Mouse (Mus musculus) E14TG2a.4 (cell line): ENCODE results near the gene Pde6g.

Experiments
- H3K27me3 ChIP-seq: 2 replicates; pipeline ENCODE4 v1.6.1; 2014; ENCODE audit warnings: low read length, control low read depth; ENCODE audit not compliant: insufficient read depth
- H3K36me3 ChIP-seq: 2 replicates; pipeline ENCODE4 v1.6.1; 2014; ENCODE audit warnings: low read length, control low read depth; ENCODE audit not compliant: insufficient read depth
- H3K4me1 ChIP-seq: replicated peaks from 2 replicates; pipeline ENCODE4 v1.6.1; 2014; ENCODE audit warnings: low read depth, low read length, control low read depth
- H3K4me3 ChIP-seq: replicated peaks from 2 replicates; pipeline ENCODE4 v1.5.1; 2014; ENCODE audit warnings: mild to moderate bottlenecking, low read length
- H3K9me3 ChIP-seq: 2 replicates; pipeline ENCODE4 v1.6.1; 2014; ENCODE audit warnings: low read length, control low read depth
- CTCF ChIP-seq: conservative IDR thresholded peaks from 2 replicates; pipeline ENCODE4 v1.5.1; 2014; ENCODE audit warnings: low read length
- NANOG ChIP-seq: IDR thresholded peaks from 2 replicates; pipeline ENCODE4 v1.6.1; 2014; ENCODE audit warnings: borderline replicate concordance, low read length, mixed read lengths
- POU5F1 ChIP-seq: IDR thresholded peaks from 2 replicates; pipeline ENCODE4 v1.6.1; 2014; ENCODE audit warnings: low read length, borderline replicate concordance

Pde6g gene

GRCm38 (mm10) chr11:120458847-120459597 lies 5.7 kb upstream of the Pde6g start:
- H3K9me3 ChIP-seq = no peaks in the 10 kb centered on the region

GRCm38 (mm10) chr11:120457772-120458751 lies 4.8 kb upstream of the Pde6g start, which contains the start of the genes Oxld1 and Ccdc137:
Oxld1 (minus strand) TSS chr11:120458068.
Ccdc137 (plus strand) TSS chr11:120458115.
- H3K9me3 ChIP-seq = peaks cover 7% of the 10 kb centered on the region
- TF ChIP-seq POU5F1 (no peak), NANOG (no peak)
- peaks cover 44% of the 10 kb centered on the region for H3K4me1 ChIP-seq
- peak within 1 kb of the TSS; percentile 92 for H3K4me3 ChIP-seq
- peaks cover 46% of the 10 kb centered on the region for H3K36me3 ChIP-seq
- H3K27me3 ChIP-seq = peaks cover 6% of the 10 kb centered on the region; the same call in 1 of the 2 replicates

More at GRCm38 (mm10) chr11:120458847-120459597, 5.7 kb upstream of the Pde6g start:
- Histone ChIP-seq H3K27me3 (0 out of 2 replicates have a peak, but pooled peaks cover 4% of the 10 kb centered on the region), H3K4me3 (peak overlapping the region; percentile 92), H3K36me3 (peaks cover 56% of the 10 kb centered on the region), H3K4me1 (peaks cover 44% of the 10 kb centered on the region)
- TF ChIP-seq NANOG (no peak), CTCF (peak; percentile 66), POU5F1 (no peak)

- Histone ChIP-seq H3K27me3 (peaks cover 9% of the 10 kb centered on the region; the same call in 1 of the 2 replicates), H3K36me3 (peaks cover 39% of the 10 kb centered on the region), H3K4me1 (peaks cover 43% of the 10 kb centered on the region), H3K4me3 (peak overlapping the region; percentile 92), H3K9me3 (peaks cover 14% of the 10 kb centered on the region)
- TF ChIP-seq CTCF (no peak), NANOG (no peak), POU5F1 (no peak)
These were observed 4.1 kb upstream of the Pde6g start for GRCm38 (mm10) chr11:120457370-120457769.

GRCm38 (mm10) chr11:120455413-120455812 lies 2.1 kb upstream of the Pde6g start:
- H3K4me1 ChIP-seq = peaks cover 32% of the 10 kb centered on the region
- peaks cover 9% of the 10 kb centered on the region; the same call in 1 of the 2 replicates for H3K27me3 ChIP-seq
- no peak overlapping the region for H3K4me3 ChIP-seq
- TF ChIP-seq NANOG (no peak), CTCF (no peak), POU5F1 (no peak)
- peaks cover 20% of the 10 kb centered on the region for H3K36me3 ChIP-seq
- peaks cover 14% of the 10 kb centered on the region for H3K9me3 ChIP-seq

- Histone ChIP-seq H3K4me3 (no peak overlapping the region), H3K36me3 (peaks cover 16% of the 10 kb centered on the region), H3K27me3 (peaks cover 9% of the 10 kb centered on the region; the same call in 1 of the 2 replicates), H3K4me1 (peaks cover 31% of the 10 kb centered on the region), H3K9me3 (peaks cover 14% of the 10 kb centered on the region)
- TF ChIP-seq CTCF (no peak), POU5F1 (no peak), NANOG (no peak)
These were observed 1.7 kb upstream of the Pde6g start for GRCm38 (mm10) chr11:120454965-120455364.

- peaks cover 8% of the 10 kb centered on the region for H3K36me3 ChIP-seq
- no peak for TF ChIP-seq CTCF
- no peak for TF ChIP-seq POU5F1
- no peak for TF ChIP-seq NANOG
- peaks cover 21% of the 10 kb centered on the region for H3K4me1 ChIP-seq
- no peak overlapping the region for H3K4me3 ChIP-seq
- H3K27me3 ChIP-seq = peaks cover 5% of the 10 kb centered on the region; the same call in 1 of the 2 replicates
- H3K9me3 ChIP-seq = peaks cover 14% of the 10 kb centered on the region
These were observed 1.1 kb downstream of the Pde6g start for GRCm38 (mm10) chr11:120452246-120452645.

- Histone ChIP-seq H3K9me3 (no peaks in the 10 kb centered on the region), H3K4me3 (no peak overlapping the region), H3K4me1 (peaks cover 11% of the 10 kb centered on the region), H3K27me3 (no peaks in the 10 kb centered on the region), H3K36me3 (no peaks in the 10 kb centered on the region)
- TF ChIP-seq CTCF = no peak
- TF ChIP-seq NANOG = no peak
- no peak for TF ChIP-seq POU5F1
These were observed 6.1 kb downstream of the Pde6g start for GRCm38 (mm10) chr11:120447179-120447578.

GRCm38 (mm10) chr11:120445475-120445874 lies 7.8 kb downstream of the Pde6g start:
- H3K4me1 ChIP-seq = peaks cover 11% of the 10 kb centered on the region
- H3K4me3 ChIP-seq = no peak overlapping the region
- no peaks in the 10 kb centered on the region for H3K36me3 ChIP-seq
- no peaks in the 10 kb centered on the region for H3K9me3 ChIP-seq
- H3K27me3 ChIP-seq = no peaks in the 10 kb centered on the region
- TF ChIP-seq NANOG = no peak
